Comparison of ENCODE assay signal across 8 mouse cellular contexts in genomic region chr10:4347136-4347492, GRCm38 (mm10). TPM values are rescaled to one million over a fixed set of nuclear protein-coding genes. Genes with fewer than 3 reads are reported as not detected.
DNase-seq lines count a peak whose midpoint lies in the region; ATAC-seq and TF ChIP-seq lines count a peak whose summit lies in the region.

No protein-coding gene starts in this region.

- H3K4me2 ChIP-seq in heart, embryonic 12.5 days, result peak overlapping the region; percentile 82
- H3K4me2 ChIP-seq in hindbrain, embryonic 12.5 days (replicated peaks), result peak overlapping the region; percentile 60
- peak overlapping the region; percentile 62; the same call in 1 of the 2 replicates for H3K4me2 ChIP-seq in liver, embryonic 16.5 days (ENCODE audit: low read depth, low read length)

- no peaks in the 10 kb centered on the region for H3K27me3 ChIP-seq in heart, embryonic 12.5 days (replicated peaks)
- no peaks in the 10 kb centered on the region for H3K27me3 ChIP-seq in E14TG2a.4 (ENCODE audit: insufficient read depth, low read length)
- no peaks in the 10 kb centered on the region for H3K27me3 ChIP-seq in hindbrain, embryonic 12.5 days
- H3K27me3 ChIP-seq in liver, embryonic 16.5 days (ENCODE audit: control insufficient read depth, insufficient read depth, low read depth, low read length), result no peaks in the 10 kb centered on the region

- no peak overlapping the region for H3K9ac ChIP-seq in heart, embryonic 12.5 days
- H3K9ac ChIP-seq in hindbrain, embryonic 12.5 days, result no peak overlapping the region
- H3K9ac ChIP-seq in liver, embryonic 16.5 days (ENCODE audit: low read depth, low read length), result no peak overlapping the region

- no peak for TF ChIP-seq CTCF in E14TG2a.4 (conservative IDR thresholded peaks at IDR 0.05; ENCODE audit: low read length)

- intact Hi-C loops in heart, postnatal 10 days (cut with DNase I), result loop anchor here (2.0 to 10.0 kb wide), 2 partner anchors 350 to 812 kb away; no protein-coding TSS in a partner anchor

- peaks cover 20% of the 10 kb centered on the region for H3K4me1 ChIP-seq in heart, embryonic 12.5 days (replicated peaks)
- peaks cover 53% of the 10 kb centered on the region for H3K4me1 ChIP-seq in E14TG2a.4 (replicated peaks; ENCODE audit: low read depth, low read length)
- peaks cover 6% of the 10 kb centered on the region; the same call in 1 of the 2 replicates for H3K4me1 ChIP-seq in hindbrain, embryonic 12.5 days
- H3K4me1 ChIP-seq in liver, embryonic 16.5 days (ENCODE audit: control insufficient read depth, low read depth, low read length), result peaks cover 2% of the 10 kb centered on the region; the same call in 1 of the 2 replicates

- H3K9me3 ChIP-seq in heart, embryonic 12.5 days (replicated peaks), result no peaks in the 10 kb centered on the region
- no peaks in the 10 kb centered on the region for H3K9me3 ChIP-seq in E14TG2a.4 (ENCODE audit: low read length)
- no peaks in the 10 kb centered on the region for H3K9me3 ChIP-seq in hindbrain, embryonic 12.5 days (replicated peaks)
- no peaks in the 10 kb centered on the region for H3K9me3 ChIP-seq in liver, embryonic 16.5 days (replicated peaks; ENCODE audit: control insufficient read depth, low read length)

- 65% methylated on average over 4 of the region's 4 CpGs for WGBS in heart, embryonic 12.5 days
- WGBS in hindbrain, embryonic 12.5 days, result 65% methylated on average over 4 of the region's 4 CpGs
- 45% methylated on average over 4 of the region's 4 CpGs for WGBS in liver, embryonic 16.5 days (ENCODE audit: insufficient replicate concordance)

- ATAC-seq in heart, embryonic 12.5 days (ENCODE audit: insufficient number of reproducible peaks, low FRiP score), result no peak; the same call in none of the 2 replicates
- peak; percentile 66 for ATAC-seq in hindbrain, embryonic 12.5 days (ENCODE audit: low FRiP score)
- 0 out of 2 replicates have a peak, but pooled peaks have one; percentile 16 for ATAC-seq in liver, embryonic 16.5 days (ENCODE audit: low read depth)

- H3K27ac ChIP-seq in heart, embryonic 12.5 days (ENCODE audit: poor library complexity, severe bottlenecking), result no peak overlapping the region
- no peak overlapping the region for H3K27ac ChIP-seq in hindbrain, embryonic 12.5 days
- no peak overlapping the region for H3K27ac ChIP-seq in liver, embryonic 16.5 days (ENCODE audit: low read length)

- H3K36me3 ChIP-seq in heart, embryonic 12.5 days, result no peaks in the 10 kb centered on the region
- peaks cover 35% of the 10 kb centered on the region for H3K36me3 ChIP-seq in E14TG2a.4 (ENCODE audit: insufficient read depth, low read length)
- H3K36me3 ChIP-seq in hindbrain, embryonic 12.5 days, result no peaks in the 10 kb centered on the region
- no peaks in the 10 kb centered on the region for H3K36me3 ChIP-seq in liver, embryonic 16.5 days (ENCODE audit: control insufficient read depth, insufficient read depth)

- no peak for DNase-seq in heart, postnatal 10 days
- no peak for DNase-seq in MN1 (ENCODE audit: low spot score)
- no peak for DNase-seq in right cerebral cortex, postnatal 25 days
- no peak for DNase-seq in right cerebral cortex, postnatal 4 days

- peak overlapping the region; percentile 49; the same call in 1 of the 2 replicates for H3K4me3 ChIP-seq in heart, embryonic 12.5 days
- H3K4me3 ChIP-seq in E14TG2a.4 (replicated peaks; ENCODE audit: low read length), result peak overlapping the region; percentile 48
- no peak overlapping the region for H3K4me3 ChIP-seq in hindbrain, embryonic 12.5 days
- H3K4me3 ChIP-seq in liver, embryonic 16.5 days (ENCODE audit: low read depth, low read length), result no peak overlapping the region

RNA-seq across cellular contexts. Expression of gene Zbtb2, which starts 40.8 kb away (rescaled TPM):
- polyA plus RNA-seq in heart, embryonic 12.5 days (2016; fragmentation: Nextera tagmentation; extraction: Ambion mirVana), result 13.4 and 14.2 TPM in 2 replicates
- 1 to 10 TPM; 8.9 to 9.2 TPM for total RNA-seq in heart, postnatal 10 days (2021)
- 18.1 and 19.3 TPM in 2 replicates for polyA plus RNA-seq in hindbrain, embryonic 12.5 days (2016; fragmentation: Nextera tagmentation; extraction: Ambion mirVana)
- 3.9 and 4.2 TPM in 2 replicates for polyA plus RNA-seq in liver, embryonic 16.5 days (2015; fragmentation: Nextera tagmentation; extraction: Ambion mirVana)

Comparison
In these comparisons a context has a peak if more than half of its experiments do, and no peak if none do; other contexts are left out.
1. H3K4me3 ChIP-seq: peak in heart, embryonic 12.5 days (single experiment) and E14TG2a.4 (single experiment); none in hindbrain, embryonic 12.5 days (single experiment) and liver, embryonic 16.5 days (single experiment).
2. Peak in every context shown above with its lines, with median percentiles within 50 percentile points of each other: H3K4me2 ChIP-seq.